Mouse (Mus musculus): ENCODE data around the gene Osbpl10.
"Not testable (repeated sequence)": the region's sequence is repeated elsewhere in the genome, so short reads cannot be mapped to it uniquely, and the experiment has no call there.

Osbpl10 gene

GRCm38 (mm10) chr9:115220466-115220865 is 242.1 kb downstream of the Osbpl10 start:
- DNase-seq (ENCODE audit: low spot score) = no peak

- DNase-seq (ENCODE audit: low spot score) = no peak
Measured at GRCm38 (mm10) chr9:115221265-115221664, 242.9 kb downstream of the Osbpl10 start.

GRCm38 (mm10) chr9:115224744-115225354 is 246.5 kb downstream of the Osbpl10 start:
- peak; percentile 20 for DNase-seq (ENCODE audit: low spot score)

GRCm38 (mm10) chr9:115229145-115229544 is 250.8 kb downstream of the Osbpl10 start:
- DNase-seq (ENCODE audit: low spot score) = no peak

- no peak for DNase-seq (ENCODE audit: low spot score)
Measured at GRCm38 (mm10) chr9:115229676-115230075, 251.3 kb downstream of the Osbpl10 start.

GRCm38 (mm10) chr9:115230141-115230540 is 251.8 kb downstream of the Osbpl10 start:
- no peak for DNase-seq (ENCODE audit: low spot score)

- no peak for DNase-seq (ENCODE audit: low spot score)
Measured at GRCm38 (mm10) chr9:115231476-115231875, 253.1 kb downstream of the Osbpl10 start.

GRCm38 (mm10) chr9:115233721-115234120 is 255.4 kb downstream of the Osbpl10 start:
- DNase-seq (ENCODE audit: low spot score) = no peak

GRCm38 (mm10) chr9:115234561-115234960 is 256.2 kb downstream of the Osbpl10 start:
- DNase-seq (ENCODE audit: low spot score) = no peak

GRCm38 (mm10) chr9:115236352-115236841 is 258.0 kb downstream of the Osbpl10 start:
- DNase-seq (ENCODE audit: low spot score) = no peak

- DNase-seq (ENCODE audit: low spot score) = no peak
Measured at GRCm38 (mm10) chr9:115237943-115238342, 259.6 kb downstream of the Osbpl10 start.

GRCm38 (mm10) chr9:115239861-115240260 is 261.5 kb downstream of the Osbpl10 start:
- no peak for DNase-seq (ENCODE audit: low spot score)

- DNase-seq (ENCODE audit: low spot score) = no peak
Measured at GRCm38 (mm10) chr9:115243630-115244029, 265.3 kb downstream of the Osbpl10 start.

- DNase-seq (ENCODE audit: low spot score) = no peak
Measured at GRCm38 (mm10) chr9:115245092-115245491, 266.7 kb downstream of the Osbpl10 start.

- no peak for DNase-seq (ENCODE audit: low spot score)
Measured at GRCm38 (mm10) chr9:115249145-115249544, 270.8 kb downstream of the Osbpl10 start.

GRCm38 (mm10) chr9:115257733-115258286 is 279.4 kb downstream of the Osbpl10 start:
- DNase-seq (ENCODE audit: low spot score) = no peak

GRCm38 (mm10) chr9:115259866-115260265 is 281.5 kb downstream of the Osbpl10 start:
- no peak for DNase-seq (ENCODE audit: low spot score)

- no peak for DNase-seq (ENCODE audit: low spot score)
Measured at GRCm38 (mm10) chr9:115260464-115260863, 282.1 kb downstream of the Osbpl10 start.

- DNase-seq (ENCODE audit: low spot score) = peak; percentile 38
Measured at GRCm38 (mm10) chr9:115261456-115261855, 283.1 kb downstream of the Osbpl10 start.

GRCm38 (mm10) chr9:115261896-115262295 is 283.5 kb downstream of the Osbpl10 start:
- no peak for DNase-seq (ENCODE audit: low spot score)

- no peak for DNase-seq (ENCODE audit: low spot score)
Measured at GRCm38 (mm10) chr9:115271556-115271955, 293.2 kb downstream of the Osbpl10 start.

- not testable (repeated sequence) for DNase-seq (ENCODE audit: low spot score)
Measured at GRCm38 (mm10) chr9:115272451-115272850, 294.1 kb downstream of the Osbpl10 start.

- no peak for DNase-seq (ENCODE audit: low spot score)
Measured at GRCm38 (mm10) chr9:115273095-115273649, 294.8 kb downstream of the Osbpl10 start.

All from retina, embryonic 14.5 days (tissue).